Mouse (Mus musculus) embryonic facial prominence, embryonic 13.5 days (tissue): ENCODE measurements at regions not wholly inside any gene's neighbourhood (a gene's known extent, or its start where the extent isn't known, plus 50 kb on each side); places are given as distances from the start of the nearest gene placed in this dataset.

Experiments used
- ATAC-seq: fragments of 200-750 bp; cut with Nextera tagmentation; 2 replicates; pipeline ENCODE4 v1.8.0; 2017; ENCODE audit warnings: low read depth; ENCODE audit not compliant: insufficient number of reproducible peaks, insufficient read depth, low FRiP score, low TSS enrichment
- H3K27ac ChIP-seq: fragments of 300-500 bp; sonication (generic); 2 replicates; pipeline ENCODE4 v1.5.1; 2015; ENCODE audit warnings: moderate library complexity, mild to moderate bottlenecking, inconsistent platforms
- H3K27me3 ChIP-seq: fragments of 300-500 bp; sonication (generic); 2 replicates; pipeline ENCODE4 v1.6.1; 2015; ENCODE audit warnings: mild to moderate bottlenecking, inconsistent platforms
- H3K36me3 ChIP-seq: fragments of 300-500 bp; sonication (generic); 2 replicates; pipeline ENCODE4 v1.6.1; 2015; ENCODE audit warnings: mild to moderate bottlenecking, inconsistent platforms
- H3K4me1 ChIP-seq: fragments of 300-500 bp; sonication (generic); 2 replicates; pipeline ENCODE4 v1.6.1; 2015; ENCODE audit warnings: inconsistent platforms
- H3K4me2 ChIP-seq: fragments of 300-500 bp; sonication (generic); 2 replicates; pipeline ENCODE4 v1.6.1; 2015; ENCODE audit warnings: moderate library complexity, mild to moderate bottlenecking, inconsistent platforms
- H3K4me3 ChIP-seq: fragments of 300-500 bp; sonication (generic); 2 replicates; pipeline ENCODE4 v1.5.1; 2015; ENCODE audit warnings: mild to moderate bottlenecking, inconsistent platforms
- H3K9ac ChIP-seq: fragments of 300-500 bp; sonication (generic); 2 replicates; pipeline ENCODE4 v1.6.1; 2015; ENCODE audit warnings: mild to moderate bottlenecking, inconsistent platforms
- H3K9me3 ChIP-seq: fragments of 300-500 bp; sonication (generic); 2 replicates; pipeline ENCODE4 v1.6.1; 2016; ENCODE audit warnings: inconsistent platforms
- WGBS: fragments of 180-500 bp; shearing (Covaris S2); methylation state at CpG from one replicate; pipeline ENCODE4 v1.1.7; 2015; ENCODE audit warnings: mixed read lengths; 5-methylcytosine and 5-hydroxymethylcytosine counted together

- Histone ChIP-seq H3K27me3 (no peaks in the 10 kb centered on the region), H3K4me2 (no peak overlapping the region), H3K4me3 (no peak overlapping the region), H3K9me3 (0 out of 2 replicates have a peak, but pooled peaks cover 4% of the 10 kb centered on the region), H3K36me3 (no peaks in the 10 kb centered on the region), H3K9ac (no peak overlapping the region), H3K4me1 (no peaks in the 10 kb centered on the region), H3K27ac (no peak overlapping the region)
- ATAC-seq: no peak
- WGBS: 32% methylated on average over 4 of the region's 4 CpGs
Observed at GRCm38 (mm10) chr14:106259396-106260108, 153.6 kb downstream of the Trim52 start.

- Histone ChIP-seq H3K4me1 (peaks cover 18% of the 10 kb centered on the region), H3K27me3 (no peaks in the 10 kb centered on the region), H3K9ac (no peak overlapping the region), H3K36me3 (no peaks in the 10 kb centered on the region), H3K9me3 (no peaks in the 10 kb centered on the region), H3K4me3 (no peak overlapping the region), H3K4me2 (no peak overlapping the region), H3K27ac (no peak overlapping the region)
- 94% methylated on average over 3 of the region's 3 CpGs for WGBS
- no peak for ATAC-seq
Observed at GRCm38 (mm10) chr14:106265290-106265689, 159.3 kb downstream of the Trim52 start.

- no peak for ATAC-seq
Observed at GRCm38 (mm10) chr14:106267679-106268561, 161.9 kb downstream of the Trim52 start.

GRCm38 (mm10) chr14:106269680-106270079, 163.7 kb downstream of the Trim52 start:
- Histone ChIP-seq H3K27me3 (no peaks in the 10 kb centered on the region), H3K4me2 (peak overlapping the region; percentile 24), H3K9ac (no peak overlapping the region), H3K9me3 (no peaks in the 10 kb centered on the region), H3K4me3 (no peak overlapping the region), H3K4me1 (peaks cover 18% of the 10 kb centered on the region), H3K27ac (peak overlapping the region; percentile 60), H3K36me3 (no peaks in the 10 kb centered on the region)
- 7% methylated on average over 6 of the region's 6 CpGs for WGBS
- ATAC-seq: no peak

More at GRCm38 (mm10) chr14:106267679-106268561, 161.9 kb downstream of the Trim52 start:
- Histone ChIP-seq H3K9me3 (no peaks in the 10 kb centered on the region), H3K27me3 (no peaks in the 10 kb centered on the region), H3K4me1 (peaks cover 18% of the 10 kb centered on the region), H3K4me2 (no peak overlapping the region), H3K4me3 (no peak overlapping the region), H3K36me3 (no peaks in the 10 kb centered on the region), H3K27ac (no peak overlapping the region), H3K9ac (no peak overlapping the region)
- 65% methylated on average over 12 of the region's 12 CpGs for WGBS

- H3K27ac ChIP-seq: no peak overlapping the region
Observed at GRCm38 (mm10) chr14:106313558-106313957, 207.6 kb downstream of the Trim52 start.

GRCm38 (mm10) chr14:106314079-106314551, 208.1 kb downstream of the Trim52 start:
- 28% methylated on average over 9 of the region's 9 CpGs for WGBS
- no peaks in the 10 kb centered on the region for H3K36me3 ChIP-seq
- peak; percentile 20; the same call in 1 of the 2 replicates for ATAC-seq
- H3K4me3 ChIP-seq: no peak overlapping the region
- H3K9me3 ChIP-seq: no peaks in the 10 kb centered on the region
- peaks cover 11% of the 10 kb centered on the region; the same call in 1 of the 2 replicates for H3K4me1 ChIP-seq
- no peaks in the 10 kb centered on the region for H3K27me3 ChIP-seq
- H3K9ac ChIP-seq: no peak overlapping the region
- H3K27ac ChIP-seq: no peak overlapping the region
- peak overlapping the region; percentile 17; the same call in 1 of the 2 replicates for H3K4me2 ChIP-seq

More at GRCm38 (mm10) chr14:106313558-106313957, 207.6 kb downstream of the Trim52 start:
- Histone ChIP-seq H3K4me2 (no peak overlapping the region), H3K4me3 (no peak overlapping the region), H3K9ac (no peak overlapping the region), H3K27me3 (no peaks in the 10 kb centered on the region), H3K4me1 (peaks cover 11% of the 10 kb centered on the region; the same call in 1 of the 2 replicates), H3K9me3 (no peaks in the 10 kb centered on the region), H3K36me3 (no peaks in the 10 kb centered on the region)
- 44% methylated on average over 8 of the region's 8 CpGs for WGBS
- ATAC-seq: no peak

- H3K9ac ChIP-seq: no peak overlapping the region
- no peak for ATAC-seq
- H3K4me3 ChIP-seq: no peak overlapping the region
- H3K27me3 ChIP-seq: no peaks in the 10 kb centered on the region
- H3K27ac ChIP-seq: no peak overlapping the region
- H3K36me3 ChIP-seq: no peaks in the 10 kb centered on the region
- WGBS: 25% methylated on average over 5 of the region's 5 CpGs
- H3K4me1 ChIP-seq: peaks cover 7% of the 10 kb centered on the region; the same call in 1 of the 2 replicates
- H3K9me3 ChIP-seq: no peaks in the 10 kb centered on the region
- H3K4me2 ChIP-seq: no peak overlapping the region
Observed at GRCm38 (mm10) chr14:106318767-106319166, 212.8 kb downstream of the Trim52 start.

- H3K27ac ChIP-seq: no peak overlapping the region
- no peaks in the 10 kb centered on the region for H3K4me1 ChIP-seq
- H3K4me3 ChIP-seq: no peak overlapping the region
- no peak for ATAC-seq
- no peaks in the 10 kb centered on the region for H3K9me3 ChIP-seq
- H3K36me3 ChIP-seq: no peaks in the 10 kb centered on the region
- no peaks in the 10 kb centered on the region for H3K27me3 ChIP-seq
- 68% methylated on average over 8 of the region's 8 CpGs for WGBS
- H3K4me2 ChIP-seq: no peak overlapping the region
- H3K9ac ChIP-seq: no peak overlapping the region
Observed at GRCm38 (mm10) chr14:106327653-106328283, 221.8 kb downstream of the Trim52 start.

- no peak for ATAC-seq
- no peak overlapping the region for H3K9ac ChIP-seq
- no peaks in the 10 kb centered on the region for H3K27me3 ChIP-seq
- H3K36me3 ChIP-seq: no peaks in the 10 kb centered on the region
- peak overlapping the region; percentile 45 for H3K4me2 ChIP-seq
- H3K4me3 ChIP-seq: no peak overlapping the region
- peaks cover 11% of the 10 kb centered on the region for H3K4me1 ChIP-seq
- no peak overlapping the region for H3K27ac ChIP-seq
- H3K9me3 ChIP-seq: no peaks in the 10 kb centered on the region
- 30% methylated on average over 8 of the region's 8 CpGs for WGBS
Observed at GRCm38 (mm10) chr14:106364767-106365623, 259.0 kb downstream of the Trim52 start.

GRCm38 (mm10) chr14:106365624-106366118, 259.7 kb downstream of the Trim52 start:
- H3K9me3 ChIP-seq: no peaks in the 10 kb centered on the region
- no peak overlapping the region for H3K4me2 ChIP-seq
- no peaks in the 10 kb centered on the region for H3K36me3 ChIP-seq
- ATAC-seq: no peak
- no peak overlapping the region for H3K27ac ChIP-seq
- no peaks in the 10 kb centered on the region for H3K27me3 ChIP-seq
- H3K4me1 ChIP-seq: peaks cover 11% of the 10 kb centered on the region
- H3K9ac ChIP-seq: no peak overlapping the region
- 33% methylated on average over 3 of the region's 3 CpGs for WGBS
- H3K4me3 ChIP-seq: no peak overlapping the region
